Mouse (Mus musculus): ENCODE measurements at regions not wholly inside any gene's neighbourhood (a gene's known extent, or its start where the extent isn't known, plus 50 kb on each side); places are given as distances from the start of the nearest gene placed in this dataset.

- Histone ChIP-seq H3K36me3 (no peaks in the 10 kb centered on the region), H3K27ac (peak overlapping the region; percentile 74; the same call in 1 of the 2 replicates)
Observed at GRCm38 (mm10) chr2:21058940-21059339, 90.3 kb upstream of the Arhgap21 start.

DNA sequence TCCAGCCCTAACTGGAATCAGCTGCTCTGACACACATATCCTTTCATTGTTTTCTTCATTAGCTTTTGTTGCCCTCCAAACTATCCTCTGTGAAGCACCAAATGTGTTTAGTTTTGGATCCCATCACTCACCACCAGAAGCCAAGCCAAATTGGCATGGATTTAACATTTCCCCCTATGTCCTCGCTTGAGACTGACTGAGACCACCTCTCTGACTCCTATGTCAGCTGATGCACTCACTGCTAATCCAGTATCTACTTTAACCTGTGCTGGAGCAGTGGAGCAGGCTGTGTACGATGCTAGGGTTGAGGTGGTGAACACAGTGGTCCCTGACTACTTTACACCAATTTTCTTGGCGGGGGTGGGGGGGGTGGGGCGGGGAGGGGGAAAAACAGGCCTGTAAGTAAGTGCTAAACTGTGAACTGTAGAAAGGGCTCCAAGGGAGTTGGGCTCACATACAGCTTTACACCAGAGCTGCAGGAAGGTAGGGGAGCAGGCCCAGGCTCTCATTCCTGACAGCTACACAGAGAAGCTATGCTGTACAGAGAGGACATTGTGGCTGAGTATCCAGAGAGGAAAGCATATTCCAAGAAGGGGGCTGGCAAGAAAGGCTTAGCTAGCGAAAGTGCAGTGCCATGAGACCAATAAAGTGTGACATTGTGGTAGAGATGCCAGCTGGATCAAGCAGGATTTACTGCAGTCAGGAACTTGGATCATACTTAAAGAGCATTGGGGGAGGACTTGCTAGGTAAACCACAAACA is 87.9 kb upstream of the Arhgap21 start:
- Histone ChIP-seq H3K4me2 (no peak overlapping the region), H3K27me3 (no peaks in the 10 kb centered on the region), H3K27ac (no peak overlapping the region), H3K4me3 (no peak overlapping the region), H3K9me3 (no peaks in the 10 kb centered on the region), H3K9ac (no peak overlapping the region), H3K36me3 (no peaks in the 10 kb centered on the region), H3K4me1 (replicated peaks) (peaks cover 18% of the 10 kb centered on the region)
- WGBS = 70% methylated on average over 5 of the region's 5 CpGs
- ATAC-seq (ENCODE audit: low FRiP score) = no peak

More at GRCm38 (mm10) chr2:21058940-21059339, 90.3 kb upstream of the Arhgap21 start:
- peaks cover 18% of the 10 kb centered on the region for H3K4me1 ChIP-seq (replicated peaks)
- H3K27me3 ChIP-seq = no peaks in the 10 kb centered on the region
- no peak overlapping the region for H3K4me2 ChIP-seq
- ATAC-seq (ENCODE audit: low FRiP score) = no peak
- no peaks in the 10 kb centered on the region; the same call in 1 of the 2 replicates for H3K9me3 ChIP-seq
- H3K4me3 ChIP-seq = no peak overlapping the region
- no peak overlapping the region for H3K9ac ChIP-seq
- 84% methylated on average over 3 of the region's 3 CpGs for WGBS

DNA sequence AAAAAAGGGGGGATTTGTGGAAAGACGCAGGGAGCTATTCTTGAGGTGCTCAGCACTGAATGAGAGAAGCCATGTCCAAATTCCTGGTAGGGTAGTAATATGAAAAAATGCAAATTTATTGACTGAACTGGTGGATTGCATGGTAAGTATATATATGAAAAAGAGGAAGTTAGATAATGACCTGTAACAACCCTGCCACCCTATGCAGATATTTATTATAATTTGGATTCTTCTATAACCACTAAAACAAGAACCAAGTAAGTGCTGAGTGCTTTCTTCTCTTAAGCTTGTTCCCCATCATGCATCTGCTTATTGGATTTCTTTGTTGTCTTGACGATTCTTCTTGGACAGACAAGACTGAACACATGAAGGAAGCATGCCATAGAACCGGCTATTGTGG is 86.7 kb upstream of the Arhgap21 start:
- no peak for ATAC-seq (ENCODE audit: low FRiP score)
- Histone ChIP-seq H3K4me3 (no peak overlapping the region), H3K4me2 (no peak overlapping the region), H3K9ac (no peak overlapping the region), H3K4me1 (replicated peaks) (peaks cover 14% of the 10 kb centered on the region), H3K27ac (no peak overlapping the region), H3K27me3 (no peaks in the 10 kb centered on the region), H3K36me3 (no peaks in the 10 kb centered on the region), H3K9me3 (no peaks in the 10 kb centered on the region)
- WGBS = 91% methylated on average over 3 of the region's 3 CpGs

GRCm38 (mm10) chr2:21054325-21055082 is 85.8 kb upstream of the Arhgap21 start:
- Histone ChIP-seq H3K9me3 (no peaks in the 10 kb centered on the region), H3K9ac (no peak overlapping the region), H3K27ac (no peak overlapping the region), H3K36me3 (no peaks in the 10 kb centered on the region), H3K4me1 (replicated peaks) (peaks cover 5% of the 10 kb centered on the region; the same call in 1 of the 2 replicates), H3K27me3 (no peaks in the 10 kb centered on the region), H3K4me3 (no peak overlapping the region), H3K4me2 (no peak overlapping the region)
- no peak for ATAC-seq (ENCODE audit: low FRiP score)
- WGBS = 84% methylated on average over 6 of the region's 6 CpGs

DNA sequence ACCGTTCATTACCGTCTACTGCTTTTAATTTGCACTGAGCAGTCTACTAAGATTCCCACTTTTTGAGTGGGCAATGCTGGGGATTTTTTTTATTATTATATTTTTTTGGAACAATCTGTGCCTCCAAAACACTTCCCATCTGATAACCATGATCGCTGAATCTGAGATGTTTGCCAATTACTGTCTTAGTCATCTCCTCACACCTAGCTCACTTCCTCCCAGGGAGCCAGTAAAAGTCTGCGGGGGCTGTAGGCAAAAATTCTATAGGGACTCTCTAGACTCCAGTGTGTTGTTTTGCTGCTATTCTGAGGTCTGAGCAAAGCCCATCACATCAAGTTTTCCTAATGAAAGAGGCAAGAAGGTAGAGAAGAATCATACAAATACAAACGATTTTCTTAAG is 84.9 kb upstream of the Arhgap21 start:
- H3K4me1 ChIP-seq (replicated peaks) = peaks cover 7% of the 10 kb centered on the region; the same call in 1 of the 2 replicates
- H3K9ac ChIP-seq = no peak overlapping the region
- H3K27ac ChIP-seq = no peak overlapping the region
- H3K36me3 ChIP-seq = no peaks in the 10 kb centered on the region
- no peaks in the 10 kb centered on the region for H3K9me3 ChIP-seq
- no peak overlapping the region for H3K4me3 ChIP-seq
- ATAC-seq (ENCODE audit: low FRiP score) = no peak
- 89% methylated on average over 5 of the region's 5 CpGs for WGBS
- no peaks in the 10 kb centered on the region for H3K27me3 ChIP-seq
- no peak overlapping the region for H3K4me2 ChIP-seq

DNA sequence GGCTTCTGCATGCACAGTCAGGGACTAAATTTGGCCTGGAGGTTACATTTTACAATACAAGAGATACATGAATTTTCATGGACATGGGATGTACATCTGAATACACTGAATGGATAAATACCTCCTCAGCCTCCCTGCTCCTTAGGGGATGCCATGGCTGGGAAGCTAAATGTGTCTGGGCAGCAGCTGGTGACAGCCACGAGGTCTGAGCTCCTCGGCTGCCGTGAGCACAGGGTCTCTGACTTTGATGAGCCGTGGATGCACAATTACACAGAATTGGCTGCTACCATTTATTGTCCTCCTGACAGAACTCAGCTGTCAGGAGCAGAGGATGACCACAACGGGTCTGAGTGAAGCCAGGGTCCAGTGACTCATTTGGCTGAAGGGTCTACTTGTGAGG is 80.3 kb upstream of the Arhgap21 start:
- Histone ChIP-seq H3K36me3 (no peaks in the 10 kb centered on the region), H3K4me2 (no peak overlapping the region), H3K4me1 (replicated peaks) (peaks cover 27% of the 10 kb centered on the region), H3K9me3 (no peaks in the 10 kb centered on the region), H3K27me3 (no peaks in the 10 kb centered on the region), H3K9ac (no peak overlapping the region), H3K27ac (peak overlapping the region; percentile 62), H3K4me3 (no peak overlapping the region)
- ATAC-seq (ENCODE audit: low FRiP score) = peak; percentile 69
- 24% methylated on average over 5 of the region's 5 CpGs for WGBS

GRCm38 (mm10) chr2:21048226-21048625 is 79.5 kb upstream of the Arhgap21 start:
- Histone ChIP-seq H3K9ac (no peak overlapping the region), H3K36me3 (no peaks in the 10 kb centered on the region), H3K4me3 (no peak overlapping the region), H3K9me3 (no peaks in the 10 kb centered on the region), H3K27ac (peak overlapping the region; percentile 62), H3K27me3 (no peaks in the 10 kb centered on the region), H3K4me2 (no peak overlapping the region), H3K4me1 (replicated peaks) (peaks cover 32% of the 10 kb centered on the region)
- 80% methylated on average over 6 of the region's 6 CpGs for WGBS
- no peak for ATAC-seq (ENCODE audit: low FRiP score)

DNA sequence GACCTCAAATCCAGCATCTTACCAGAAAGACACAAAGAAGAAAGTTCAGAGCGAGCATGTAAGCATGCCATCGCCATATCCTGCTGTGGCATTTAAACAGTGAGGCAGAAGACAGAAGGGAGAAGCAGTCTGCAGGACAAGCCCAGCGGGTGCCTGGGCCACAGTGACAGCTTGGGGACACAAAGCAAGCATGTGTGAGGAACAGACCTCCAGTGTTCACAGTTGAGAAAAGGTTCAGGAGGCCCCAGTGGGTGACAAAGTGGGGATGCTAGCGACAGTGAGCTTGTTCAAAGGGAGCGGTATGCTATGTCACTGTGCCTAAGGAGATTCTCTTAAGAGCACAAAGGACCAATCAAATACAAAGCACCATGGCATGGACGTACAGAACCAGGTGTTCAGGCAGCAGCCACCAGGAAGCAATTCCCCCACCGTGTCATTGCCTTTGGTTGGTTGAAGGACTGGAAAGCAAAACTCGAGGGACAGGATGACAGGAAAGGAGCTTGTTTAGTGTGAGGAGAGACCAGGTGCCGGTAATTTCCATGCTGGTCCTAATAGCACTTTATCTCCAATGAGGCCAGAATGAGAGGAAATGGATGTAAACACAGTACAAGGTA is 77.9 kb upstream of the Arhgap21 start:
- H3K9ac ChIP-seq = no peak overlapping the region
- no peaks in the 10 kb centered on the region for H3K9me3 ChIP-seq
- H3K4me3 ChIP-seq = no peak overlapping the region
- ATAC-seq (ENCODE audit: low FRiP score) = no peak
- no peak overlapping the region for H3K4me2 ChIP-seq
- no peaks in the 10 kb centered on the region for H3K27me3 ChIP-seq
- 27% methylated on average over 9 of the region's 9 CpGs for WGBS
- H3K4me1 ChIP-seq (replicated peaks) = peaks cover 33% of the 10 kb centered on the region
- H3K36me3 ChIP-seq = no peaks in the 10 kb centered on the region
- H3K27ac ChIP-seq = peak overlapping the region; percentile 58

GRCm38 (mm10) chr2:21044781-21045180 is 76.1 kb upstream of the Arhgap21 start:
- Histone ChIP-seq H3K4me2 (no peak overlapping the region), H3K9ac (no peak overlapping the region), H3K9me3 (no peaks in the 10 kb centered on the region), H3K4me3 (no peak overlapping the region), H3K27me3 (no peaks in the 10 kb centered on the region), H3K27ac (peak overlapping the region; percentile 84; the same call in 1 of the 2 replicates), H3K4me1 (replicated peaks) (peaks cover 33% of the 10 kb centered on the region), H3K36me3 (no peaks in the 10 kb centered on the region)
- WGBS = 85% methylated on average over 7 of the region's 7 CpGs
- ATAC-seq (ENCODE audit: low FRiP score) = no peak

GRCm38 (mm10) chr2:21044007-21044406 is 75.3 kb upstream of the Arhgap21 start:
- WGBS = 15% methylated on average over 7 of the region's 7 CpGs
- H3K4me1 ChIP-seq (replicated peaks) = peaks cover 30% of the 10 kb centered on the region
- no peak overlapping the region for H3K4me3 ChIP-seq
- no peaks in the 10 kb centered on the region for H3K36me3 ChIP-seq
- no peak overlapping the region for H3K9ac ChIP-seq
- peak; percentile 73 for ATAC-seq (ENCODE audit: low FRiP score)
- H3K27me3 ChIP-seq = no peaks in the 10 kb centered on the region
- peak overlapping the region; percentile 84 for H3K27ac ChIP-seq
- H3K9me3 ChIP-seq = no peaks in the 10 kb centered on the region
- no peak overlapping the region for H3K4me2 ChIP-seq

GRCm38 (mm10) chr2:21043302-21043701 is 74.6 kb upstream of the Arhgap21 start:
- Histone ChIP-seq H3K4me1 (replicated peaks) (peaks cover 24% of the 10 kb centered on the region), H3K4me3 (no peak overlapping the region), H3K9ac (no peak overlapping the region), H3K27me3 (no peaks in the 10 kb centered on the region), H3K9me3 (no peaks in the 10 kb centered on the region), H3K27ac (0 out of 2 replicates have a peak overlapping the region, but pooled peaks have one; percentile 58), H3K36me3 (no peaks in the 10 kb centered on the region), H3K4me2 (no peak overlapping the region)
- 24% methylated on average over 4 of the region's 4 CpGs for WGBS
- ATAC-seq (ENCODE audit: low FRiP score) = no peak

DNA sequence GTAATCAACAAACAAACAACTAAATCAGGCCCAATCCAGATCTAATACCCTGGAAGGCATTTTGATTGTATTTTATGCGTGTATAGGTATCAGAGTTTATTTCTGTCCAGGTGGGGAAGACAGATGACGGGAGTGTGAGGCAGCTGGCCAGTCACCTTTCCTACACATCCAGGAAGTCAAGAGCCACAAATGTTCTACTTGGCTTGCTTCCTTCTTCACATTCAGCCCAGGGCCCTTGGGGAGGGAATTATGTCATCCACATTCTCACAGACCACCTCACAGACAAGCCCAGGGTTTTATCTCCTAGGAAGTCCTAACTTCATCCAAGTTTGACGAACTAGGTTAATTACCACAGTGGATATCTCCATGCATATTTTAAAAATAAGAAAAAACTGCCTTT is 68.9 kb upstream of the Arhgap21 start:
- no peak overlapping the region for H3K27ac ChIP-seq
- WGBS = 88% methylated on average over 3 of the region's 3 CpGs
- no peak for ATAC-seq (ENCODE audit: low FRiP score)
- no peak overlapping the region for H3K9ac ChIP-seq
- no peaks in the 10 kb centered on the region for H3K27me3 ChIP-seq
- H3K4me3 ChIP-seq = no peak overlapping the region
- no peaks in the 10 kb centered on the region for H3K36me3 ChIP-seq
- peaks cover 5% of the 10 kb centered on the region for H3K4me1 ChIP-seq (replicated peaks)
- no peak overlapping the region for H3K4me2 ChIP-seq
- H3K9me3 ChIP-seq = no peaks in the 10 kb centered on the region
